Mouse (Mus musculus) stomach, postnatal 0 days (tissue): ENCODE data around the gene Vwce. TPM values are rescaled to one million over a fixed set of nuclear protein-coding genes. Genes with fewer than 3 reads are reported as not detected.

ENCODE experiments used
- ATAC-seq: fragments of 200-750 bp; cut with Nextera tagmentation; 2 replicates; pipeline ENCODE4 v1.8.0; 2017; ENCODE audit not compliant: low FRiP score, low TSS enrichment
- DNase-seq: peaks from one replicate; pipeline ENCODE4 v3.0.0-alpha.2; 2016; ENCODE audit warnings: low spot score
- H3K27ac ChIP-seq: fragments of 300-500 bp; sonication (generic); replicated peaks from 2 replicates; pipeline ENCODE4 v1.5.1; 2014; ENCODE audit warnings: mild to moderate bottlenecking, control low read depth
- H3K27me3 ChIP-seq: fragments of 300-500 bp; sonication (generic); 2 replicates; pipeline ENCODE4 v1.6.1; 2014; ENCODE audit warnings: low read length; ENCODE audit not compliant: control insufficient read depth, insufficient read depth
- H3K36me3 ChIP-seq: fragments of 300-500 bp; sonication (generic); 2 replicates; pipeline ENCODE4 v1.6.1; 2014; ENCODE audit warnings: low read length, mixed read lengths; ENCODE audit not compliant: control insufficient read depth, insufficient read depth
- H3K4me1 ChIP-seq: fragments of 300-500 bp; sonication (generic); replicated peaks from 2 replicates; pipeline ENCODE4 v1.6.1; 2014; ENCODE audit warnings: antibody characterized with exemption; ENCODE audit not compliant: control insufficient read depth, insufficient read depth
- H3K4me2 ChIP-seq: fragments of 300-500 bp; sonication (generic); replicated peaks from 2 replicates; pipeline ENCODE4 v1.6.1; 2014; ENCODE audit warnings: low read depth, mild to moderate bottlenecking, control low read depth, moderate library complexity
- H3K4me3 ChIP-seq: fragments of 300-500 bp; sonication (generic); 2 replicates; pipeline ENCODE4 v1.5.1; 2014; ENCODE audit warnings: low read depth, low read length, control low read depth
- H3K9ac ChIP-seq: fragments of 300-500 bp; sonication (generic); 2 replicates; pipeline ENCODE4 v1.6.1; 2014; ENCODE audit warnings: mild to moderate bottlenecking, low read length, control low read depth, mixed read lengths
- H3K9me3 ChIP-seq: fragments of 300-500 bp; sonication (generic); 2 replicates; pipeline ENCODE4 v1.6.1; 2016; ENCODE audit warnings: low read length; ENCODE audit not compliant: control insufficient read depth
- CTCF ChIP-seq: IDR thresholded peaks from 2 replicates; pipeline ENCODE4 v1.5.1; 2016; ENCODE audit warnings: antibody characterized with exemption, low read depth, mild to moderate bottlenecking, moderate library complexity
- EP300 ChIP-seq: optimal IDR thresholded peaks from 2 replicates; pipeline ENCODE3; 2016; ENCODE audit warnings: antibody characterized with exemption
- WGBS: fragments of 180-500 bp; shearing (Covaris S2); extraction: QIAGEN DNeasy Blood & Tissue Kit; methylation state at CpG from one replicate; pipeline ENCODE4 v1.1.7; 2014; 5-methylcytosine and 5-hydroxymethylcytosine counted together
- polyA plus RNA-seq: library from polyadenylated mRNA; unstranded; fragments of >200 nt; fragmentation: Nextera tagmentation; extraction: Ambion mirVana; gene quantifications from 2 replicates; pipeline ENCODE4 v1.2.1, GENCODE M21; 2015

Gene Vwce
- polyA plus RNA-seq, 1 experiment from 2014 or later, result 0.51 TPM

GRCm38 (mm10) chr19:10656058-10656457 lies 22.0 kb downstream of the Vwce start:
- no peaks in the 10 kb centered on the region for H3K9me3 ChIP-seq
- DNase-seq (no peak), ATAC-seq (no peak)
- 53% methylated on average over 3 of the region's 3 CpGs for WGBS
- H3K4me2 ChIP-seq, result no peak overlapping the region
- TF ChIP-seq EP300 (no peak), CTCF (no peak)
- H3K36me3 ChIP-seq, result no peaks in the 10 kb centered on the region
- H3K27me3 ChIP-seq, result no peaks in the 10 kb centered on the region
- no peak overlapping the region for H3K4me3 ChIP-seq
- no peak overlapping the region for H3K27ac ChIP-seq
- H3K4me1 ChIP-seq, result no peaks in the 10 kb centered on the region
- no peak overlapping the region for H3K9ac ChIP-seq

GRCm38 (mm10) chr19:10657742-10658141 lies 23.7 kb downstream of the Vwce start:
- H3K9me3 ChIP-seq, result no peaks in the 10 kb centered on the region
- H3K4me3 ChIP-seq, result no peak overlapping the region
- no peak overlapping the region for H3K4me2 ChIP-seq
- no peaks in the 10 kb centered on the region for H3K36me3 ChIP-seq
- H3K27ac ChIP-seq, result no peak overlapping the region
- no peak overlapping the region for H3K9ac ChIP-seq
- no peak for TF ChIP-seq CTCF
- TF ChIP-seq EP300, result no peak
- no peaks in the 10 kb centered on the region for H3K27me3 ChIP-seq
- DNase-seq (peak; percentile 16), ATAC-seq (no peak; the same call in 1 of the 2 replicates)
- H3K4me1 ChIP-seq, result no peaks in the 10 kb centered on the region
- 66% methylated on average over 5 of the region's 5 CpGs for WGBS

- TF ChIP-seq CTCF (no peak), EP300 (no peak)
- no peaks in the 10 kb centered on the region for H3K9me3 ChIP-seq
- H3K36me3 ChIP-seq, result no peaks in the 10 kb centered on the region
- H3K4me1 ChIP-seq, result no peaks in the 10 kb centered on the region
- 71% methylated on average over 2 of the region's 2 CpGs for WGBS
- H3K4me2 ChIP-seq, result no peak overlapping the region
- ATAC-seq (no peak), DNase-seq (no peak)
- H3K27ac ChIP-seq, result no peak overlapping the region
- H3K9ac ChIP-seq, result no peak overlapping the region
- H3K27me3 ChIP-seq, result no peaks in the 10 kb centered on the region
- no peak overlapping the region for H3K4me3 ChIP-seq
Measured at GRCm38 (mm10) chr19:10658406-10658805, 24.4 kb downstream of the Vwce start.

GRCm38 (mm10) chr19:10661373-10661772 lies 27.4 kb downstream of the Vwce start:
- Histone ChIP-seq H3K36me3 (no peaks in the 10 kb centered on the region), H3K27me3 (no peaks in the 10 kb centered on the region), H3K27ac (no peak overlapping the region), H3K9me3 (no peaks in the 10 kb centered on the region), H3K4me2 (no peak overlapping the region), H3K4me3 (no peak overlapping the region), H3K9ac (no peak overlapping the region), H3K4me1 (no peaks in the 10 kb centered on the region)
- ATAC-seq (no peak), DNase-seq (no peak)
- 77% methylated on average over 5 of the region's 5 CpGs for WGBS
- TF ChIP-seq CTCF (no peak), EP300 (no peak)

GRCm38 (mm10) chr19:10661919-10662318 lies 27.9 kb downstream of the Vwce start:
- Histone ChIP-seq H3K4me3 (no peak overlapping the region), H3K27ac (no peak overlapping the region), H3K27me3 (no peaks in the 10 kb centered on the region), H3K4me2 (no peak overlapping the region), H3K4me1 (no peaks in the 10 kb centered on the region), H3K9me3 (no peaks in the 10 kb centered on the region), H3K36me3 (no peaks in the 10 kb centered on the region), H3K9ac (no peak overlapping the region)
- ATAC-seq (no peak), DNase-seq (no peak)
- WGBS, result 81% methylated on average over 2 of the region's 2 CpGs
- TF ChIP-seq EP300 (no peak), CTCF (no peak)

GRCm38 (mm10) chr19:10662665-10663064 lies 28.7 kb downstream of the Vwce start:
- TF ChIP-seq EP300 (no peak), CTCF (no peak)
- no peaks in the 10 kb centered on the region for H3K27me3 ChIP-seq
- H3K4me3 ChIP-seq, result no peak overlapping the region
- no peaks in the 10 kb centered on the region for H3K4me1 ChIP-seq
- no peak for ATAC-seq
- H3K9me3 ChIP-seq, result no peaks in the 10 kb centered on the region
- H3K4me2 ChIP-seq, result no peak overlapping the region
- no peak overlapping the region for H3K9ac ChIP-seq
- DNase-seq, result no peak
- 70% methylated on average over 3 of the region's 3 CpGs for WGBS
- no peaks in the 10 kb centered on the region for H3K36me3 ChIP-seq
- no peak overlapping the region for H3K27ac ChIP-seq
